Mouse (Mus musculus): ENCODE results near the gene Jun.

DNA sequence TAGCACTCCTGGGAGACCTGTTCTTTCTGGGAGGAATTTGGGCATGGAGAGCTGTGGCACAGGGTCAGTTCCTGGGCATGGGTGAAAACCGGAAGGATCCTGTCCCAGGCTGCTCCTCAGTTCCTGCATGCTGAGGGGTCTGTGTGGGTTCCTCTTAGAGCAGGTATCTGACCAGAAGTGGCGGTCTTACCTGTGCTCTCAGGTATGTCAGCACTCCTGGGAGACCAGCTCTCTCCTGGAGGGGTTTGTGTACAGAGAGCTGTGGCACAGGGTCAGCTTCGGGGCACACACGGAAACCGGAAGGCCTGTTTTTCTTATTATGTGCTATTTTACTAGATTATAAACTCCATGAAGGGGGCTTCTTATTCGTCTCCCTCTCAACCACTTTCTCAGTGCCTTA lies 7.3 kb downstream of the Jun start:
- TF ChIP-seq USF1 (IDR thresholded peaks at IDR 0.05; ENCODE audit: low read depth, low read length) (no peak), SMC3 (IDR thresholded peaks at IDR 0.05; ENCODE audit: low read depth, low read length) (no peak), ZNF384 (IDR thresholded peaks at IDR 0.05; ENCODE audit: low read depth, low read length) (no peak), POLR2A (IDR thresholded peaks at IDR 0.05; ENCODE audit: control insufficient read depth in 1 of 2, insufficient read depth in 1 of 2, low read depth in 1 of 2, low read length in 2 of 2, poor library complexity in 1 of 2) (no peak), CTCF (IDR thresholded peaks at IDR 0.05 in 2 of 3, conservative IDR thresholded peaks at IDR 0.05 in 1 of 3; ENCODE audit: control insufficient read depth in 1 of 3, insufficient read depth in 1 of 3, low read depth in 2 of 3, low read length in 3 of 3, poor library complexity in 1 of 3, severe bottlenecking in 1 of 3) (no peak), TAL1 (IDR thresholded peaks at IDR 0.05; ENCODE audit: low read length) (no peak), UBTF (IDR thresholded peaks at IDR 0.05; ENCODE audit: borderline replicate concordance, insufficient read depth, low read depth, low read length) (no peak), E2F4 (IDR thresholded peaks at IDR 0.05; ENCODE audit: borderline replicate concordance, low read depth, low read length) (no peak), MYC (IDR thresholded peaks at IDR 0.05; ENCODE audit: low read depth, low read length) (no peak), BHLHE40 (IDR thresholded peaks at IDR 0.05; ENCODE audit: borderline replicate concordance, low read depth, low read length) (no peak), MAFK (IDR thresholded peaks at IDR 0.05; ENCODE audit: borderline replicate concordance, low read depth, low read length) (no peak), EP300 (IDR thresholded peaks at IDR 0.05; ENCODE audit: low read depth in 1 of 2, low read length in 2 of 2) (no peak), POLR2AphosphoS5 (IDR thresholded peaks at IDR 0.05; ENCODE audit: borderline replicate concordance, low read depth, low read length) (no peak)

All from MEL (cell line).